23 mouse cellular contexts compared by ENCODE assay signal in genomic region chr5:139557079-139557478, GRCm38 (mm10). TPM values are rescaled to one million over a fixed set of nuclear protein-coding genes. Genes with fewer than 3 reads are reported as not detected.
DNase-seq lines count a peak whose midpoint lies in the region; ATAC-seq and TF ChIP-seq lines count a peak whose summit lies in the region.
"Had no signal": no experiment of that assay in that cellular context is flagged by ENCODE, and none has a peak within 500 bp of the region (broad histone marks: within the 10 kb centered on the region; RNA-seq: fewer than 3 reads in every experiment).

No protein-coding gene starts in this region.

- H3K9ac ChIP-seq in hindbrain, embryonic 12.5 days = no peak overlapping the region
- H3K9ac ChIP-seq in hindbrain, embryonic 16.5 days (ENCODE audit: low read depth, low read length) = no peak overlapping the region
- no peak overlapping the region for H3K9ac ChIP-seq in midbrain, postnatal 0 days (replicated peaks; ENCODE audit: low read length, poor library complexity, severe bottlenecking)
- H3K9ac ChIP-seq: forebrain, postnatal 0 days; heart, embryonic 12.5 days; hindbrain, embryonic 15.5 days; limb, embryonic 12.5 days; liver, postnatal 0 days had no signal

- TF ChIP-seq CTCF in midbrain, postnatal 0 days (IDR thresholded peaks at IDR 0.05) = no peak

- H3K4me3 ChIP-seq in hindbrain, embryonic 12.5 days = no peak overlapping the region
- H3K4me3 ChIP-seq in hindbrain, embryonic 16.5 days (ENCODE audit: low read length) = no peak overlapping the region
- H3K4me3 ChIP-seq in midbrain, embryonic 10.5 days = no peak overlapping the region
- no peak overlapping the region for H3K4me3 ChIP-seq in midbrain, postnatal 0 days (ENCODE audit: low read depth, low read length)
- H3K4me3 ChIP-seq in embryonic facial prominence, embryonic 10.5 days = no peak overlapping the region
- no peak overlapping the region for H3K4me3 ChIP-seq in limb, embryonic 10.5 days
- H3K4me3 ChIP-seq: heart, embryonic 12.5 days; hindbrain, embryonic 15.5 days had no signal

- H3K27ac ChIP-seq in hindbrain, embryonic 12.5 days = no peak overlapping the region
- no peak overlapping the region for H3K27ac ChIP-seq in hindbrain, embryonic 16.5 days (ENCODE audit: low read depth, low read length)
- H3K27ac ChIP-seq in midbrain, embryonic 10.5 days (replicated peaks) = peak overlapping the region; percentile 70; the same call in 1 of the 2 replicates
- no peak overlapping the region for H3K27ac ChIP-seq in midbrain, postnatal 0 days (ENCODE audit: low read depth, low read length)
- no peak overlapping the region for H3K27ac ChIP-seq in embryonic facial prominence, embryonic 10.5 days (replicated peaks)
- no peak overlapping the region for H3K27ac ChIP-seq in limb, embryonic 10.5 days
- H3K27ac ChIP-seq: hindbrain, embryonic 15.5 days; limb, embryonic 12.5 days had no signal

- no peaks in the 10 kb centered on the region for H3K36me3 ChIP-seq in hindbrain, embryonic 12.5 days
- no peaks in the 10 kb centered on the region for H3K36me3 ChIP-seq in hindbrain, embryonic 16.5 days (ENCODE audit: control insufficient read depth, insufficient read depth, low read length)
- no peaks in the 10 kb centered on the region for H3K36me3 ChIP-seq in midbrain, embryonic 10.5 days
- H3K36me3 ChIP-seq in midbrain, postnatal 0 days (ENCODE audit: insufficient read depth, low read length) = no peaks in the 10 kb centered on the region
- H3K36me3 ChIP-seq in embryonic facial prominence, embryonic 10.5 days (replicated peaks) = no peaks in the 10 kb centered on the region
- no peaks in the 10 kb centered on the region for H3K36me3 ChIP-seq in limb, embryonic 10.5 days
- H3K36me3 ChIP-seq: heart, embryonic 12.5 days; hindbrain, embryonic 15.5 days; limb, embryonic 12.5 days had no signal

- WGBS in hindbrain, embryonic 12.5 days = 2% methylated on average over 10 of the region's 10 CpGs
- WGBS in hindbrain, embryonic 16.5 days = 6% methylated on average over 10 of the region's 10 CpGs
- WGBS in midbrain, embryonic 10.5 days = 3% methylated on average over 10 of the region's 10 CpGs
- 9% methylated on average over 10 of the region's 10 CpGs for WGBS in midbrain, postnatal 0 days
- WGBS in embryonic facial prominence, embryonic 10.5 days = 2% methylated on average over 10 of the region's 10 CpGs
- WGBS in limb, embryonic 10.5 days = 2% methylated on average over 10 of the region's 10 CpGs

- H3K27me3 ChIP-seq in hindbrain, embryonic 12.5 days = peaks cover 91% of the 10 kb centered on the region
- peaks cover 33% of the 10 kb centered on the region for H3K27me3 ChIP-seq in hindbrain, embryonic 16.5 days (replicated peaks; ENCODE audit: control insufficient read depth, insufficient read depth, low read length)
- peaks cover 100% of the 10 kb centered on the region for H3K27me3 ChIP-seq in midbrain, embryonic 10.5 days (ENCODE audit: low read depth, poor library complexity, severe bottlenecking)
- H3K27me3 ChIP-seq in midbrain, postnatal 0 days (ENCODE audit: insufficient read depth, low read length) = peaks cover 42% of the 10 kb centered on the region
- peaks cover 99% of the 10 kb centered on the region for H3K27me3 ChIP-seq in embryonic facial prominence, embryonic 10.5 days (replicated peaks; ENCODE audit: low read depth, poor library complexity, severe bottlenecking)
- H3K27me3 ChIP-seq in limb, embryonic 10.5 days (ENCODE audit: low read depth, poor library complexity, severe bottlenecking) = peaks cover 100% of the 10 kb centered on the region

- peaks cover 71% of the 10 kb centered on the region for H3K4me1 ChIP-seq in hindbrain, embryonic 12.5 days
- peaks cover 45% of the 10 kb centered on the region for H3K4me1 ChIP-seq in hindbrain, embryonic 16.5 days (ENCODE audit: control insufficient read depth, insufficient read depth, low read depth, low read length)
- peaks cover 78% of the 10 kb centered on the region for H3K4me1 ChIP-seq in midbrain, embryonic 10.5 days
- H3K4me1 ChIP-seq in midbrain, postnatal 0 days (ENCODE audit: insufficient read depth, low read length) = peaks cover 4% of the 10 kb centered on the region; the same call in 1 of the 2 replicates
- H3K4me1 ChIP-seq in embryonic facial prominence, embryonic 10.5 days = peaks cover 55% of the 10 kb centered on the region
- H3K4me1 ChIP-seq in limb, embryonic 10.5 days = peaks cover 53% of the 10 kb centered on the region

- peak overlapping the region; percentile 38; the same call in 1 of the 2 replicates for H3K4me2 ChIP-seq in hindbrain, embryonic 12.5 days (replicated peaks)
- H3K4me2 ChIP-seq in hindbrain, embryonic 16.5 days (ENCODE audit: low read length) = no peak overlapping the region
- H3K4me2 ChIP-seq in midbrain, postnatal 0 days (ENCODE audit: low read depth, low read length, poor library complexity, severe bottlenecking) = no peak overlapping the region
- H3K4me2 ChIP-seq: heart, embryonic 12.5 days; liver, embryonic 11.5 days had no signal

- no peaks in the 10 kb centered on the region for H3K9me3 ChIP-seq in hindbrain, embryonic 12.5 days (replicated peaks)
- H3K9me3 ChIP-seq in hindbrain, embryonic 16.5 days (ENCODE audit: control insufficient read depth, low read length) = no peaks in the 10 kb centered on the region
- H3K9me3 ChIP-seq in midbrain, embryonic 10.5 days (replicated peaks) = no peaks in the 10 kb centered on the region
- no peaks in the 10 kb centered on the region for H3K9me3 ChIP-seq in midbrain, postnatal 0 days (ENCODE audit: low read length)
- H3K9me3 ChIP-seq in embryonic facial prominence, embryonic 10.5 days = no peaks in the 10 kb centered on the region
- no peaks in the 10 kb centered on the region for H3K9me3 ChIP-seq in limb, embryonic 10.5 days (replicated peaks)
- H3K9me3 ChIP-seq: heart, embryonic 12.5 days; hindbrain, embryonic 15.5 days; limb, embryonic 12.5 days had no signal

- DNase-seq in midbrain, embryonic 10.5 days (ENCODE audit: low spot score) = peak; percentile 43
- no peak for DNase-seq in midbrain, postnatal 0 days (ENCODE audit: low spot score)
- DNase-seq in embryonic facial prominence, embryonic 10.5 days (ENCODE audit: low spot score) = peak; percentile 39
- DNase-seq in limb, embryonic 10.5 days (ENCODE audit: low spot score) = peak; percentile 47
- no peak for DNase-seq in layer of hippocampus, postnatal 25 days (ENCODE audit: extremely low spot score in 1 of 2, low spot score in 1 of 2)
- DNase-seq: adrenal gland, postnatal 25 days; gastrocnemius, postnatal 14 days; kidney, adult 18-20 months; liver, postnatal 0 days; lung, postnatal 10 days had no signal

- ATAC-seq in hindbrain, embryonic 12.5 days (ENCODE audit: low FRiP score) = no peak
- no peak for ATAC-seq in hindbrain, embryonic 16.5 days
- ATAC-seq in midbrain, postnatal 0 days (ENCODE audit: low FRiP score) = no peak
- ATAC-seq: forebrain, postnatal 0 days; liver, postnatal 0 days had no signal

RNA-seq across cellular contexts. Expression of gene Uncx, which starts 13.8 kb away (rescaled TPM):
- 97.3 and 99.4 TPM in 2 replicates for polyA plus RNA-seq in hindbrain, embryonic 12.5 days (2016; fragmentation: Nextera tagmentation; extraction: Ambion mirVana)
- polyA plus RNA-seq in hindbrain, embryonic 16.5 days (2015; fragmentation: Nextera tagmentation; extraction: Ambion mirVana) = 24.9 and 26.7 TPM in 2 replicates
- polyA plus RNA-seq in midbrain, embryonic 10.5 days (2016; fragmentation: Nextera tagmentation; extraction: Ambion mirVana) = 18.8 and 36.7 TPM in 2 replicates
- total RNA-seq in midbrain, postnatal 0 days (2014; rRNA removed) = 21.2 and 24.3 TPM in 2 replicates
- polyA plus RNA-seq in midbrain, postnatal 0 days (2015; fragmentation: Nextera tagmentation; extraction: Ambion mirVana) = 15.5 and 20.0 TPM in 2 replicates
- 3.3 and 4.7 TPM in 2 replicates for polyA plus RNA-seq in embryonic facial prominence, embryonic 10.5 days (2016; fragmentation: Nextera tagmentation; extraction: Ambion mirVana)
- polyA plus RNA-seq in limb, embryonic 10.5 days (2016; fragmentation: Nextera tagmentation; extraction: Ambion mirVana) = 0.50 and 1.1 TPM in 2 replicates
- not detected for total RNA-seq in layer of hippocampus, postnatal 25 days (2021)
- total RNA-seq: adrenal gland, postnatal 25 days; ES-E14; gastrocnemius, postnatal 14 days; heart, adult 18-20 months; heart, postnatal 10 days had no signal
- polyA plus RNA-seq: liver, embryonic 11.5 days; liver, postnatal 0 days; spleen, adult 2 months; testis, adult 2 months; urinary bladder, adult 2 months had no signal

Comparison
In these comparisons a context has a peak if more than half of its experiments do, and no peak if none do; other contexts are left out.
1. DNase-seq: peak in midbrain, embryonic 10.5 days (single experiment), embryonic facial prominence, embryonic 10.5 days (single experiment) and limb, embryonic 10.5 days (single experiment); none in midbrain, postnatal 0 days (single experiment) and layer of hippocampus, postnatal 25 days (0 of 2).